Mouse (Mus musculus) C2C12 (cell line): ENCODE measurements around the gene Gm21972.

ENCODE experiments used
- CTCF ChIP-seq: IDR thresholded peaks from one replicate; pipeline ENCODE4 v1.5.1; 2011; ENCODE audit not compliant: control insufficient read depth, insufficient read depth, insufficient read length
- MAX ChIP-seq: IDR thresholded peaks from one replicate; pipeline ENCODE4 v1.6.1; 2011; ENCODE audit warnings: mild to moderate bottlenecking, control low read depth
- USF1 ChIP-seq: IDR thresholded peaks from one replicate; pipeline ENCODE4 v1.6.1; 2011; ENCODE audit warnings: low read depth, mild to moderate bottlenecking, control low read depth, moderate library complexity

- TF ChIP-seq CTCF (no peak), USF1 (no peak), MAX (no peak)
Measured at GRCm38 (mm10) chr1:86148161-86148560, 14.7 kb downstream of the Gm21972 start.
